ENCODE assay signal across 12 mouse cellular contexts in the genomic region with DNA sequence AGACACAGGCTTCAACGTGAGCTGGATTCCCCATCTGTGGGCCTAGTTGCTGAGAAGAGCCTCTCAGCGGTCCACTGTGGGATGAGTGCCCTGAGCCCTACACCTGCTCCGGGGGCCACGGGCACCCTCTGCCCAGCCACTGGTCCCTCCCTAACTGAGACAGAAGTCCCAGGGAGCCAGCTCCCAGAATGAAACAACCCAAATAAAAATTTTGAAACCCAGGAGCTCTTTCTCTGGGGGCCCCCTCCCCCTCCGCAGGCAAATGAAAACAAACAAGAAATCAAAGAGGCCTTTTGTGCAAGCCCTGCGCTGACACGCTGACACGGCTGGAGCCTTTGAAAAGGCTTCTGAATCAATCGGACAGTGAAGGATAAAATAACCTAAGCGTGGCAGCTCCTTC. TPM values are rescaled to one million over a fixed set of nuclear protein-coding genes. Genes with fewer than 3 reads are reported as not detected.
DNase-seq lines count a peak whose midpoint lies in the region; ATAC-seq lines count a peak whose summit lies in the region.
"Had no signal": no experiment of that assay in that cellular context is flagged by ENCODE, and none has a peak within 500 bp of the region (broad histone marks: within the 10 kb centered on the region; RNA-seq: fewer than 3 reads in every experiment).

No protein-coding gene starts in this region.

- H3K4me1 ChIP-seq in embryonic facial prominence, embryonic 12.5 days: peaks cover 36% of the 10 kb centered on the region
- H3K4me1 ChIP-seq in embryonic facial prominence, embryonic 10.5 days: peaks cover 33% of the 10 kb centered on the region
- peaks cover 30% of the 10 kb centered on the region for H3K4me1 ChIP-seq in neural tube, embryonic 12.5 days
- peaks cover 48% of the 10 kb centered on the region for H3K4me1 ChIP-seq in limb, embryonic 12.5 days (replicated peaks)

- H3K9ac ChIP-seq in embryonic facial prominence, embryonic 12.5 days: no peak overlapping the region
- H3K9ac ChIP-seq in neural tube, embryonic 12.5 days: 0 out of 2 replicates have a peak overlapping the region, but pooled peaks have one; percentile 3
- no peak overlapping the region for H3K9ac ChIP-seq in limb, embryonic 12.5 days (replicated peaks)
- H3K9ac ChIP-seq: lung, embryonic 15.5 days had no signal

- DNase-seq in embryonic facial prominence, embryonic 10.5 days (ENCODE audit: low spot score): no peak
- DNase-seq in neural tube, embryonic 10.5 days (ENCODE audit: extremely low spot score, low spot score): no peak
- no peak for DNase-seq in urinary bladder, postnatal 10 days (ENCODE audit: low spot score)
- DNase-seq in lung, postnatal 10 days: no peak
- DNase-seq: cerebellum, adult 8-10 months; heart, postnatal 4 days; kidney, postnatal 25 days had no signal

- H3K9me3 ChIP-seq in embryonic facial prominence, embryonic 12.5 days: no peaks in the 10 kb centered on the region
- no peaks in the 10 kb centered on the region for H3K9me3 ChIP-seq in embryonic facial prominence, embryonic 10.5 days
- H3K9me3 ChIP-seq in neural tube, embryonic 12.5 days: no peaks in the 10 kb centered on the region
- H3K9me3 ChIP-seq in limb, embryonic 12.5 days: no peaks in the 10 kb centered on the region
- H3K9me3 ChIP-seq: lung, embryonic 15.5 days had no signal

- H3K27ac ChIP-seq in embryonic facial prominence, embryonic 12.5 days: peak overlapping the region; percentile 51; the same call in 1 of the 2 replicates
- H3K27ac ChIP-seq in embryonic facial prominence, embryonic 10.5 days (replicated peaks): no peak overlapping the region
- H3K27ac ChIP-seq in neural tube, embryonic 12.5 days: 0 out of 2 replicates have a peak overlapping the region, but pooled peaks have one; percentile 4
- H3K27ac ChIP-seq in limb, embryonic 12.5 days: peak overlapping the region; percentile 80
- H3K27ac ChIP-seq: lung, embryonic 15.5 days had no signal

- peaks cover 96% of the 10 kb centered on the region for H3K27me3 ChIP-seq in embryonic facial prominence, embryonic 12.5 days
- peaks cover 100% of the 10 kb centered on the region for H3K27me3 ChIP-seq in embryonic facial prominence, embryonic 10.5 days (replicated peaks; ENCODE audit: low read depth, poor library complexity, severe bottlenecking)
- H3K27me3 ChIP-seq in neural tube, embryonic 12.5 days (replicated peaks): peaks cover 94% of the 10 kb centered on the region
- H3K27me3 ChIP-seq in limb, embryonic 12.5 days: peaks cover 89% of the 10 kb centered on the region
- H3K27me3 ChIP-seq: lung, embryonic 15.5 days had no signal

- peaks cover 41% of the 10 kb centered on the region for H3K36me3 ChIP-seq in embryonic facial prominence, embryonic 12.5 days
- no peaks in the 10 kb centered on the region for H3K36me3 ChIP-seq in embryonic facial prominence, embryonic 10.5 days (replicated peaks)
- no peaks in the 10 kb centered on the region for H3K36me3 ChIP-seq in neural tube, embryonic 12.5 days
- H3K36me3 ChIP-seq in limb, embryonic 12.5 days: peaks cover 71% of the 10 kb centered on the region

- no peak overlapping the region for H3K4me2 ChIP-seq in embryonic facial prominence, embryonic 12.5 days (replicated peaks)
- H3K4me2 ChIP-seq in neural tube, embryonic 12.5 days (replicated peaks): peak overlapping the region; percentile 28
- 0 out of 2 replicates have a peak overlapping the region, but pooled peaks have one; percentile 13 for H3K4me2 ChIP-seq in limb, embryonic 12.5 days
- H3K4me2 ChIP-seq: lung, embryonic 15.5 days had no signal

- no peak for ATAC-seq in embryonic facial prominence, embryonic 12.5 days (ENCODE audit: insufficient number of reproducible peaks, insufficient read depth, low FRiP score, low TSS enrichment)
- ATAC-seq in neural tube, embryonic 12.5 days (ENCODE audit: low FRiP score, low read depth): no peak
- no peak for ATAC-seq in limb, embryonic 12.5 days (ENCODE audit: insufficient number of reproducible peaks, insufficient read depth, low FRiP score, low TSS enrichment, low read depth)
- ATAC-seq in frontal cortex, adult (ENCODE audit: low TSS enrichment): no peak

- H3K4me3 ChIP-seq in embryonic facial prominence, embryonic 12.5 days: no peak overlapping the region
- H3K4me3 ChIP-seq in embryonic facial prominence, embryonic 10.5 days: no peak overlapping the region
- no peak overlapping the region for H3K4me3 ChIP-seq in neural tube, embryonic 12.5 days
- no peak overlapping the region for H3K4me3 ChIP-seq in limb, embryonic 12.5 days (replicated peaks)
- H3K4me3 ChIP-seq: lung, embryonic 15.5 days had no signal

- 10% methylated on average over 10 of the region's 10 CpGs for WGBS in embryonic facial prominence, embryonic 12.5 days
- 11% methylated on average over 10 of the region's 10 CpGs for WGBS in embryonic facial prominence, embryonic 10.5 days
- 9% methylated on average over 10 of the region's 10 CpGs for WGBS in neural tube, embryonic 12.5 days
- 29% methylated on average over 10 of the region's 10 CpGs for WGBS in limb, embryonic 12.5 days

RNA-seq across cellular contexts. Expression of a gene that starts 34.5 kb away (rescaled TPM):
- polyA plus RNA-seq in embryonic facial prominence, embryonic 12.5 days (2016; fragmentation: Nextera tagmentation; extraction: Ambion mirVana): 18.4 and 21.2 TPM in 2 replicates
- polyA plus RNA-seq in embryonic facial prominence, embryonic 10.5 days (2016; fragmentation: Nextera tagmentation; extraction: Ambion mirVana): 0.29 and 0.77 TPM in 2 replicates
- 8.4 and 11.2 TPM in 2 replicates for polyA plus RNA-seq in neural tube, embryonic 12.5 days (2016; fragmentation: Nextera tagmentation; extraction: Ambion mirVana)
- polyA plus RNA-seq in limb, embryonic 12.5 days (2016; fragmentation: Nextera tagmentation; extraction: Ambion mirVana): 14.5 and 18.1 TPM in 2 replicates

RNA-seq across cellular contexts. Expression of a gene that starts 42.8 kb away (rescaled TPM):
- 7.1 and 7.4 TPM in 2 replicates for polyA plus RNA-seq in embryonic facial prominence, embryonic 12.5 days (2016; fragmentation: Nextera tagmentation; extraction: Ambion mirVana)
- polyA plus RNA-seq in embryonic facial prominence, embryonic 10.5 days (2016; fragmentation: Nextera tagmentation; extraction: Ambion mirVana): 1.6 and 3.6 TPM in 2 replicates
- polyA plus RNA-seq in neural tube, embryonic 12.5 days (2016; fragmentation: Nextera tagmentation; extraction: Ambion mirVana): 2.5 and 2.6 TPM in 2 replicates
- 9.7 and 11.8 TPM in 2 replicates for polyA plus RNA-seq in limb, embryonic 12.5 days (2016; fragmentation: Nextera tagmentation; extraction: Ambion mirVana)

RNA-seq across cellular contexts. Expression of a gene that starts 57.0 kb away (rescaled TPM):
- polyA plus RNA-seq in embryonic facial prominence, embryonic 12.5 days (2016; fragmentation: Nextera tagmentation; extraction: Ambion mirVana): 5.3 and 5.5 TPM in 2 replicates
- polyA plus RNA-seq in embryonic facial prominence, embryonic 10.5 days (2016; fragmentation: Nextera tagmentation; extraction: Ambion mirVana): 2.8 and 3.0 TPM in 2 replicates
- polyA plus RNA-seq in neural tube, embryonic 12.5 days (2016; fragmentation: Nextera tagmentation; extraction: Ambion mirVana): 6.5 and 8.3 TPM in 2 replicates
- polyA plus RNA-seq in limb, embryonic 12.5 days (2016; fragmentation: Nextera tagmentation; extraction: Ambion mirVana): 4.1 and 5.1 TPM in 2 replicates
